Mouse (Mus musculus): ENCODE results near the gene Rprd1b.

The Rprd1b gene

GRCm38 (mm10) chr2:158028354-158028863, at the start of gene Rprd1b, which contains the start of gene Tti1:
Rprd1b (plus strand) TSS chr2:158028497.
Tti1 (minus strand) TSS chr2:158028433.
- in situ Hi-C loops (cut with MboI; ENCODE audit: unreplicated experiment in 2 of 2), result loop anchor here in 1 of 2 experiments (25.0 kb wide), 1 partner anchor 334 kb away; no protein-coding TSS in a partner anchor

GRCm38 (mm10) chr2:157979241-157979640, 49.1 kb upstream of the Rprd1b start:
- in situ Hi-C loops (cut with MboI; ENCODE audit: unreplicated experiment in 2 of 2), result no loop called here

GRCm38 (mm10) chr2:157982727-157983126, 45.6 kb upstream of the Rprd1b start:
- in situ Hi-C loops (cut with MboI; ENCODE audit: unreplicated experiment in 2 of 2), result loop anchor here in 1 of 2 experiments (10.0 kb wide), 1 partner anchor 378 kb away; no protein-coding TSS in a partner anchor

- in situ Hi-C loops (cut with MboI; ENCODE audit: unreplicated experiment in 2 of 2), result loop anchor here in 1 of 2 experiments (10.0 kb wide), 1 partner anchor 378 kb away; no protein-coding TSS in a partner anchor
Measured at GRCm38 (mm10) chr2:157983276-157983675, 45.0 kb upstream of the Rprd1b start.

GRCm38 (mm10) chr2:157985611-157986010, 42.7 kb upstream of the Rprd1b start:
- in situ Hi-C loops (cut with MboI; ENCODE audit: unreplicated experiment in 2 of 2), result loop anchor here (5.0 to 10.0 kb wide), 3 partner anchors 353 to 381 kb away; no protein-coding TSS in a partner anchor

GRCm38 (mm10) chr2:157986235-157986634, 42.1 kb upstream of the Rprd1b start:
- in situ Hi-C loops (cut with MboI; ENCODE audit: unreplicated experiment in 2 of 2), result loop anchor here (5.0 to 10.0 kb wide), 3 partner anchors 354 to 381 kb away; no protein-coding TSS in a partner anchor

- in situ Hi-C loops (cut with MboI; ENCODE audit: unreplicated experiment in 2 of 2), result loop anchor here (5.0 to 10.0 kb wide), 3 partner anchors 356 to 384 kb away; no protein-coding TSS in a partner anchor
Measured at GRCm38 (mm10) chr2:157988416-157989190, 39.7 kb upstream of the Rprd1b start.

GRCm38 (mm10) chr2:157989946-157990345, 38.4 kb upstream of the Rprd1b start:
- in situ Hi-C loops (cut with MboI; ENCODE audit: unreplicated experiment in 2 of 2), result loop anchor here (5.0 to 10.0 kb wide), 3 partner anchors 358 to 385 kb away; no protein-coding TSS in a partner anchor

GRCm38 (mm10) chr2:157991026-157991425, 37.3 kb upstream of the Rprd1b start:
- in situ Hi-C loops (cut with MboI; ENCODE audit: unreplicated experiment in 2 of 2), result no loop called here

- in situ Hi-C loops (cut with MboI; ENCODE audit: unreplicated experiment in 2 of 2), result no loop called here
Measured at GRCm38 (mm10) chr2:157992501-157992900, 35.8 kb upstream of the Rprd1b start.

GRCm38 (mm10) chr2:157998817-157999216, 29.5 kb upstream of the Rprd1b start:
- in situ Hi-C loops (cut with MboI; ENCODE audit: unreplicated experiment in 2 of 2), result no loop called here

GRCm38 (mm10) chr2:158004620-158005019, 23.7 kb upstream of the Rprd1b start:
- in situ Hi-C loops (cut with MboI; ENCODE audit: unreplicated experiment in 2 of 2), result no loop called here

GRCm38 (mm10) chr2:158005641-158006040, 22.7 kb upstream of the Rprd1b start:
- in situ Hi-C loops (cut with MboI; ENCODE audit: unreplicated experiment in 2 of 2), result no loop called here

GRCm38 (mm10) chr2:158009373-158009772, 18.9 kb upstream of the Rprd1b start:
- in situ Hi-C loops (cut with MboI; ENCODE audit: unreplicated experiment in 2 of 2), result no loop called here

- in situ Hi-C loops (cut with MboI; ENCODE audit: unreplicated experiment in 2 of 2), result no loop called here
Measured at GRCm38 (mm10) chr2:158012608-158013007, 15.7 kb upstream of the Rprd1b start.

GRCm38 (mm10) chr2:158017330-158017729, 11.0 kb upstream of the Rprd1b start:
- in situ Hi-C loops (cut with MboI; ENCODE audit: unreplicated experiment in 2 of 2), result no loop called here

- in situ Hi-C loops (cut with MboI; ENCODE audit: unreplicated experiment in 2 of 2), result loop anchor here in 1 of 2 experiments (25.0 kb wide), 1 partner anchor 334 kb away; no protein-coding TSS in a partner anchor
Measured at GRCm38 (mm10) chr2:158027855-158028353, 393 bp upstream of the Rprd1b start.

GRCm38 (mm10) chr2:158030007-158030406, 1.7 kb downstream of the Rprd1b start:
- in situ Hi-C loops (cut with MboI; ENCODE audit: unreplicated experiment in 2 of 2), result loop anchor here in 1 of 2 experiments (25.0 kb wide), 1 partner anchor 332 kb away; no protein-coding TSS in a partner anchor

- in situ Hi-C loops (cut with MboI; ENCODE audit: unreplicated experiment in 2 of 2), result loop anchor here in 1 of 2 experiments (25.0 kb wide), 1 partner anchor 326 kb away; no protein-coding TSS in a partner anchor
Measured at GRCm38 (mm10) chr2:158035813-158036212, 7.5 kb downstream of the Rprd1b start.

- in situ Hi-C loops (cut with MboI; ENCODE audit: unreplicated experiment in 2 of 2), result loop anchor here in 1 of 2 experiments (25.0 kb wide), 1 partner anchor 326 kb away; no protein-coding TSS in a partner anchor
Measured at GRCm38 (mm10) chr2:158036408-158036807, 8.1 kb downstream of the Rprd1b start.

GRCm38 (mm10) chr2:158036953-158037352, 8.7 kb downstream of the Rprd1b start:
- in situ Hi-C loops (cut with MboI; ENCODE audit: unreplicated experiment in 2 of 2), result loop anchor here in 1 of 2 experiments (25.0 kb wide), 1 partner anchor 325 kb away; no protein-coding TSS in a partner anchor
